In genomic region chr6:88626462-88626861, GRCm38 (mm10) we compare ENCODE assay signal across 12 mouse cellular contexts. TPM values are rescaled to one million over a fixed set of nuclear protein-coding genes. Genes with fewer than 3 reads are reported as not detected.
A peak's percentile ranks its signal among the peaks of the same experiment; 100 is the strongest.
DNase-seq lines count a peak whose midpoint lies in the region; ATAC-seq and TF ChIP-seq lines count a peak whose summit lies in the region.
"Had no signal": no experiment of that assay in that cellular context is flagged by ENCODE, and none has a peak within 500 bp of the region (broad histone marks: within the 10 kb centered on the region; RNA-seq: fewer than 3 reads in every experiment).

No protein-coding gene starts in this region.

- peaks cover 18% of the 10 kb centered on the region; the same call in 1 of the 2 replicates for H3K4me1 ChIP-seq in heart, embryonic 10.5 days
- H3K4me1 ChIP-seq in lung, postnatal 0 days (ENCODE audit: insufficient read depth, low read depth, low read length), result peaks cover 2% of the 10 kb centered on the region; the same call in 1 of the 2 replicates
- H3K4me1 ChIP-seq in limb, embryonic 15.5 days, result peaks cover 10% of the 10 kb centered on the region; the same call in 1 of the 2 replicates
- H3K4me1 ChIP-seq in stomach, embryonic 15.5 days, result peaks cover 8% of the 10 kb centered on the region; the same call in 1 of the 2 replicates
- peaks cover 17% of the 10 kb centered on the region for H3K4me1 ChIP-seq in embryonic facial prominence, embryonic 10.5 days

- 0 out of 2 replicates have a peak overlapping the region, but pooled peaks have one; percentile 96 for H3K4me2 ChIP-seq in lung, postnatal 0 days (replicated peaks; ENCODE audit: low read depth, low read length)
- H3K4me2 ChIP-seq in limb, embryonic 15.5 days, result no peak overlapping the region
- H3K4me2 ChIP-seq in stomach, embryonic 15.5 days, result peak overlapping the region; percentile 97; the same call in 1 of the 2 replicates

- no peak for TF ChIP-seq CTCF in lung, postnatal 0 days (IDR thresholded peaks at IDR 0.05)

- peak overlapping the region; percentile 63 for H3K4me3 ChIP-seq in heart, embryonic 10.5 days
- no peak overlapping the region for H3K4me3 ChIP-seq in lung, postnatal 0 days (ENCODE audit: low read depth, low read length)
- peak overlapping the region; percentile 47; the same call in 1 of the 2 replicates for H3K4me3 ChIP-seq in limb, embryonic 15.5 days
- no peak overlapping the region; the same call in 1 of the 2 replicates for H3K4me3 ChIP-seq in stomach, embryonic 15.5 days (replicated peaks)
- no peak overlapping the region for H3K4me3 ChIP-seq in embryonic facial prominence, embryonic 10.5 days

- intact Hi-C loops in heart, postnatal 10 days (cut with DNase I), result no loop called here

- H3K9ac ChIP-seq in lung, postnatal 0 days (replicated peaks; ENCODE audit: low read depth), result no peak overlapping the region
- no peak overlapping the region for H3K9ac ChIP-seq in limb, embryonic 15.5 days
- H3K9ac ChIP-seq in stomach, embryonic 15.5 days, result no peak overlapping the region

- no peaks in the 10 kb centered on the region for H3K36me3 ChIP-seq in heart, embryonic 10.5 days
- no peaks in the 10 kb centered on the region for H3K36me3 ChIP-seq in lung, postnatal 0 days (ENCODE audit: insufficient read depth, low read length)
- no peaks in the 10 kb centered on the region for H3K36me3 ChIP-seq in limb, embryonic 15.5 days
- no peaks in the 10 kb centered on the region for H3K36me3 ChIP-seq in stomach, embryonic 15.5 days
- H3K36me3 ChIP-seq in embryonic facial prominence, embryonic 10.5 days (replicated peaks), result no peaks in the 10 kb centered on the region

- TF ChIP-seq EP300 in lung, postnatal 0 days (IDR thresholded peaks at IDR 0.05), result no peak

- no peaks in the 10 kb centered on the region for H3K9me3 ChIP-seq in heart, embryonic 10.5 days
- no peaks in the 10 kb centered on the region for H3K9me3 ChIP-seq in lung, postnatal 0 days (ENCODE audit: low read length)
- H3K9me3 ChIP-seq in limb, embryonic 15.5 days, result no peaks in the 10 kb centered on the region
- H3K9me3 ChIP-seq in stomach, embryonic 15.5 days, result no peaks in the 10 kb centered on the region
- H3K9me3 ChIP-seq in embryonic facial prominence, embryonic 10.5 days, result no peaks in the 10 kb centered on the region

- peak overlapping the region; percentile 90 for H3K27ac ChIP-seq in heart, embryonic 10.5 days
- no peak overlapping the region for H3K27ac ChIP-seq in lung, postnatal 0 days (ENCODE audit: low read length)
- no peak overlapping the region for H3K27ac ChIP-seq in limb, embryonic 15.5 days
- no peak overlapping the region; the same call in 1 of the 2 replicates for H3K27ac ChIP-seq in stomach, embryonic 15.5 days
- H3K27ac ChIP-seq in embryonic facial prominence, embryonic 10.5 days (replicated peaks), result no peak overlapping the region

- no peaks in the 10 kb centered on the region for H3K27me3 ChIP-seq in heart, embryonic 10.5 days (ENCODE audit: insufficient read depth, poor library complexity, severe bottlenecking)
- no peaks in the 10 kb centered on the region for H3K27me3 ChIP-seq in lung, postnatal 0 days (replicated peaks; ENCODE audit: insufficient read depth, low read length)
- 0 out of 2 replicates have a peak, but pooled peaks cover 4% of the 10 kb centered on the region for H3K27me3 ChIP-seq in limb, embryonic 15.5 days
- H3K27me3 ChIP-seq in stomach, embryonic 15.5 days (replicated peaks), result no peaks in the 10 kb centered on the region
- peaks cover 29% of the 10 kb centered on the region for H3K27me3 ChIP-seq in embryonic facial prominence, embryonic 10.5 days (replicated peaks; ENCODE audit: low read depth, poor library complexity, severe bottlenecking)
- H3K27me3 ChIP-seq: CH12.LX had no signal

- WGBS in heart, embryonic 10.5 days, result 67% methylated on average over 4 of the region's 4 CpGs
- 37% methylated on average over 4 of the region's 4 CpGs for WGBS in lung, postnatal 0 days
- 19% methylated on average over 4 of the region's 4 CpGs for WGBS in limb, embryonic 15.5 days
- 23% methylated on average over 4 of the region's 4 CpGs for WGBS in stomach, embryonic 15.5 days
- 69% methylated on average over 4 of the region's 4 CpGs for WGBS in embryonic facial prominence, embryonic 10.5 days

- no peak for DNase-seq in heart, embryonic 10.5 days (ENCODE audit: low spot score)
- DNase-seq in heart, postnatal 10 days, result no peak
- DNase-seq in lung, postnatal 0 days (ENCODE audit: low spot score), result peak; percentile 19
- no peak for DNase-seq in lung, postnatal 14 days
- no peak for DNase-seq in embryonic facial prominence, embryonic 10.5 days (ENCODE audit: low spot score)
- no peak for DNase-seq in right cerebral cortex, postnatal 36 days (ENCODE audit: low spot score in 2 of 2)
- DNase-seq: kidney, adult 9 months; left cerebral cortex, postnatal 4 days had no signal

- ATAC-seq in lung, postnatal 0 days, result no peak
- no peak for ATAC-seq in limb, embryonic 15.5 days (ENCODE audit: insufficient number of reproducible peaks, low FRiP score, low TSS enrichment, low read depth)
- ATAC-seq in stomach, embryonic 15.5 days (ENCODE audit: insufficient read depth, low FRiP score, low read depth), result no peak

RNA-seq across cellular contexts. Expression of gene Kbtbd12, which starts 11.3 kb away (rescaled TPM):
- 6.4 and 11.0 TPM in 2 replicates for polyA plus RNA-seq in heart, embryonic 10.5 days (2016; fragmentation: Nextera tagmentation; extraction: Ambion mirVana)
- 10 to 100 TPM; 23.6 to 28.8 TPM for total RNA-seq in heart, postnatal 10 days (2021)
- polyA plus RNA-seq in lung, postnatal 0 days (2015; fragmentation: Nextera tagmentation; extraction: Ambion mirVana), result 0.42 and 0.97 TPM in 2 replicates
- polyA plus RNA-seq in limb, embryonic 15.5 days (2015; fragmentation: Nextera tagmentation; extraction: Ambion mirVana), result 1.4 and 5.3 TPM in 2 replicates
- 0.49 and 0.64 TPM in 2 replicates for polyA plus RNA-seq in stomach, embryonic 15.5 days (2015; fragmentation: Nextera tagmentation; extraction: Ambion mirVana)
- polyA plus RNA-seq in embryonic facial prominence, embryonic 10.5 days (2016; fragmentation: Nextera tagmentation; extraction: Ambion mirVana), result 0.24 TPM in 1 of 2 replicates, not detected in the other
- total RNA-seq: CH12.LX; neutrophil, adult 5-6 weeks had no signal

Comparison
In these comparisons a context has a peak if more than half of its experiments do, and no peak if none do; other contexts are left out.
1. H3K4me3 ChIP-seq: peak in heart, embryonic 10.5 days (single experiment) and limb, embryonic 15.5 days (single experiment); none in lung, postnatal 0 days (single experiment), stomach, embryonic 15.5 days (single experiment) and embryonic facial prominence, embryonic 10.5 days (single experiment).